Mouse (Mus musculus) kidney, adult 8-10 months (tissue): ENCODE measurements around the gene Ythdf1.

Experiments
- DNase-seq, 2 experiments: peaks; one replicate each; pipeline ENCODE4 v3.0.0; 2022

Gene Ythdf1

DNA sequence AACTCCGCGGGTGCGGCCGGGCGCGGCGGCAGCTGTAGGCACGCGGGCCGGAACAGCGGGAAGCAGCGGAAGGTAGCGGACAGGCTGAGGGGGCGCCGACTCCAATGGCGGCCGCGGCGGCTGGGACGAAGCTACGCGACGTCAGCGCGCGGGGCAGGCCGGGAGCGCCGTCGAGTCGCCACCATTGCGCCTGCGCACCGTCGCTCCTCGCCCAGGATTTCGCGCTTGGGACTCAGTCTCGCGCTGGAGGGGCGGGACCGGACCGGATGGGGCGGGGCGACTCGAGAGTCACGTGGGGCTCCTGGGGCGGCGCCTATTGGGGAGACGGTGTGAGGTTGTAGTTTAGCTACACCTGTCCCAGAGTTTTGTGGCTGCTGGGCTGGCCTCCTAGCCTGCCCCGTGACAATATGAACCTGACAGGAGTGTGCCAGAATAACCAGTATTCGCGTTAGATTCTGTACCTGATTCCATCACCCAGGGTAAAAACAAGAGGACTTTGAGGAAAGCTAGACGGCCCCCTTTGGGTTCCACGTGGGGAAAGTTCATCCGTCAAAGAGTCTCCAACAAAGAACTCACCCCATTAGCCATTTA, at the start of gene Ythdf1:
Gene Ythdf1 (minus strand): TSS at position 140 of the 591 bp plus-strand sequence.
- peak; percentile 97 to 98 for DNase-seq

DNA sequence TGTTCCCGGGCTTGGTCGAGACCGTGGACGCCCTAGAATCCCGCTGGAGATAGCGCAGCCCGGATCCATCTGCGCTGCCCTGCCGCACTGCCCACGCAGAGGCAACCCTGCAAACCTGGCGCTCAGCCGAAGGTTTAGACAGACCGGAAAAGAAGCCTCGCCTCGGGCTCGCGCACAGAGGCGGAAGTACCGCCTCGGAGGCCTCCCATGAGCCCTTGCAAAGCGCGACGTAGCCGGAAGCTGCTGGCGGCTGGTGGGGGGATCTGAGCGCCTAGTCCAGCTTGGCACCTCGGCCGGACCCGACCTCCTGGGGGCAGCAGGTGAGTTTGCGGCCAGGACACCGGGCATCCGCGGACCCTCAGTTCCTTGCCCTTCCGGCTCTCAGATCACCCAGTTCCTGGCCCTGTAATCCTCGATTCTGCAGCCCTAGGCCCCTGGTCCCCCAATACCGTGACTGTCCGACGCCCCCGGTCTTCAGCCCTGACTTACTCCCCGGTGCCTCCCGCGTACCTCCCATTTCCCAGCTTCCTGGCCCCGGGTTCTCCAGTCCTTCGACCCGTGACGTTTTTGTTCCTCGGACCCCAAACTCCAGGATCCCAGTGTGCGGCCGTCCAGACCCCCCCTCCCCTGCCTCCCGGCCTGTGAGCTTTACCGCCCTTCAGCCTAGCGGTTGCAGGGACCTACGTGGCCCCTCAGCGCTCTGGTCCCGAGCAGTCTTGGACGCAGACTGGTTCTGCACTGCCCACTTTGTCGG, 46.4 kb upstream of the Ythdf1 start, which contains the start of gene Arfgap1:
Gene Arfgap1 (plus strand): TSS at position 216 of the 754 bp plus-strand sequence.
- peak; percentile 89 to 92 for DNase-seq

DNA sequence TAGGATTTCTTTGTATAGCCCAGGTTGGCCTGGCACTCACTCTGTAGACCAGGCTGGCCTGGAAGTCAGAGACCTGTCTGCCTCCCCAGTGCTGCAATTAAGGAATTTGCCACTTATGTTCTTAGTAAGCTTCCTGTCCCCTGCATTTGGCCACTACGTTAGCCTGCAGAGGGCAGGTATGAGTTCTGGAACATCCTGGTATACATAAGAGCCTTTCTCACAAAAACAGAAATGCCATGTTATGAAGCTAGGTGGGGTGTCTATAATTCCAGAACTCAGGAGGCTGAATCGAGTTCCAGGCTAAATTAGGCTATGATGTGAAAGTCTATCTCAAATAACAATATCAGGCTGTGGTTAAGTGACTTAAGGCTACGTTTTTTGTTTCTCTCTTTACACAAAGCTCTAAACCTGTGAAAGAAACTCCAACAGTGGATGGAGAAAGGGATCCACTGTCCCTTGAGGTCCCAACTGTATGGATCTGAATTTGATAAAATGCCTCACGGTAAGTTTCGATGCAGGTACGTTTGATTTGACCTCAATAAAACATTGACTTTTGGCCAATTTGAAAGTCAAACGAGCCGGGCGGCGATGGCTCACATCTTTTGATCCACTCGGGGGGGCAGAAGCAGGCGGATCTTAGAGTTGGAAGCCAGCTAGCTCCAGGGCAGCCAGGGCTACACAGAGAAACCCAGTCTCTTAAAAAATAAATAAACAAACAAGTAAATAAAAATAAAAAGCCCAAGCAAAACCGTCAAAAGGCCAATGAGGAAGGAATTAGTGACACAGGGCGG, 45.5 kb upstream of the Ythdf1 start:
- DNase-seq, result peak in 1 of 2 experiments; percentile 21

DNA sequence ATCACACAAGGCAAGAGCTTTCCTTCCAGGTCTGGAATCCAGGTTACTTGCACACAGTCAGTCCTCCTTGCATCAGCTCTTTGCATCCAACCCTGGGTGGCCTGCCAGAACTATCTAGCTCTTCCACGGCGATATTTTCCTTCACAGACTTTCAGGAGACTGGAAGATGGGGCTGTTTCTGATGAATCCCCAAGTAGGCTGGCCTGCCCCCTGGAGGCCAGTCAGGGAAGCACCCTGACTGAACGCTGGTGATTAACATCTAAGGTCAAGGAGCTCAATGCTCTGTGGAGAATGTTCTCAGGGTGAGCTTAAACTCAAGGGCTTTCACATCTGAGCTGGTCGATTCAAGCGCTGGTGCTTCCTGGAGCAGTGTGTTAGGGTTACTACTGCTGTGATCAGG, 43.2 kb upstream of the Ythdf1 start:
- DNase-seq, result peak; percentile 49 to 80

DNA sequence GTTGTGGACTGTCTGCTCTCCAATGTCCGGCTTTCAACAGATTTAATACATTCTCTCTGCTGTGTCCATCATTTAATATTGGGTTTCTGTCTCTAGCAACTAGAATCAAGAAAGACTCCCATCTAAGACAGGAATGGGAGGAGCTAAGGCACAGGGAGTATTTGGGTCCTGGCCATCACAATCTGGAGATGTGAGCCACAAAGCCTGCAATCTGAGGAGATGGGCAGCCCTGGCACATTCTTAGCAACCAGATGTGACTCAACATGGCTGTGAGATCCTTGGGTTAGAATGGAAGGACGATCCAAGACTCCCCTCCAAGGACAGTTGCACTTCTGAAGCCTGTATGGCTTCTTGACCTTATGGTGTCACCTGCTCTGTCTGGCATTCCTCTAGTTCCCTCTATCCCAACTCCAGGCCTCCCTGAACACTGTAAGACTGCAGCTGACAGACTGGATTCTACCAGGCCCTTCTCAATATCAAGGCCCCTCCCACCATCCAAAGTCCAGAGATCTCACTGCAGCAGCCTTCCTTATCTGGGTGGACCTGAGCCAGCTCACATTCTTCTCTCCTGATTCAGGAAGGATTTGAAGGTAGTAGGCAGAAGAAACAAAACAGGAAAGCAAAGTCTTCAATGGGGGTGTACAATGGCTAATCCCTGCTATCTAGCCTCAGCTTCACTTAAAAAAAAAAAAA, 42.0 kb upstream of the Ythdf1 start:
- peak; percentile 36 to 38 for DNase-seq

DNA sequence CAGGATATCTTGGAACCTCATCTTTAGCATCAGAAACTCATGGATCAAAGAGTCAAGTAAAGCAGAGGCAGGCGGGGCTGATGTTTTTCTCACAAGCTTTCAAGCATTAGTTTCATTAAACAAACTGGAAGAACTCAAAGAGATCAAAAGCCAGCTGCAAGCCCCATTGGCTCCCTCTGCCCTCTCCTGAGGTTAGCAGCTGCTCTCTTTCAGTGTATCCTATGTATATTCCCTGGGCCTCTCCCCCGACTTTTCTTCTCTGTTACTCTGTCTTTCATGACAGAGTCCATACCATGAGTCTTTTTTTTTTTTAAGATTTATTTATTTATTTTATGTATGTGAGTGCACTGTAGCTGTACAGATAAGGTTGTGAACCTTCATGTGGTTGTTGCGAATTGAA, 39.4 kb upstream of the Ythdf1 start:
- no peak for DNase-seq

DNA sequence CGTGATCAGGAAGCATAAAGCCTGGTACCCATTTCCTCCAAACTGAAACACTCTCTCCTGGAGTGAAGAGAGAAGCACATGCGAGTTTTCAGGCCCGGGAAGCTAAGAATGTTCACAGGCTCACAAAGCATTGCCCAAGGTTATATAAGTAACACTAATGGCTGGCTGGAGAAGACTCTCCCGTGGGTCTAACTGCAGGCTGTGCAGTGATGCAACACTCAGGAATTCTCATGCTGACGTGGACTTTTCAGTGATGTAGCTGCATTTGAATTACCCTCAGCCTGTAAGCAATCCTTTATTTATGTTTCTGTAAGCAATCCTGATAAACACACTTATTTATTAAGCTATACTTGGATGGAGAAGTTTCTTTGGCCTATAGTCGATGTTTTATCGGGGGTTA, 38.9 kb upstream of the Ythdf1 start:
- no peak for DNase-seq

DNA sequence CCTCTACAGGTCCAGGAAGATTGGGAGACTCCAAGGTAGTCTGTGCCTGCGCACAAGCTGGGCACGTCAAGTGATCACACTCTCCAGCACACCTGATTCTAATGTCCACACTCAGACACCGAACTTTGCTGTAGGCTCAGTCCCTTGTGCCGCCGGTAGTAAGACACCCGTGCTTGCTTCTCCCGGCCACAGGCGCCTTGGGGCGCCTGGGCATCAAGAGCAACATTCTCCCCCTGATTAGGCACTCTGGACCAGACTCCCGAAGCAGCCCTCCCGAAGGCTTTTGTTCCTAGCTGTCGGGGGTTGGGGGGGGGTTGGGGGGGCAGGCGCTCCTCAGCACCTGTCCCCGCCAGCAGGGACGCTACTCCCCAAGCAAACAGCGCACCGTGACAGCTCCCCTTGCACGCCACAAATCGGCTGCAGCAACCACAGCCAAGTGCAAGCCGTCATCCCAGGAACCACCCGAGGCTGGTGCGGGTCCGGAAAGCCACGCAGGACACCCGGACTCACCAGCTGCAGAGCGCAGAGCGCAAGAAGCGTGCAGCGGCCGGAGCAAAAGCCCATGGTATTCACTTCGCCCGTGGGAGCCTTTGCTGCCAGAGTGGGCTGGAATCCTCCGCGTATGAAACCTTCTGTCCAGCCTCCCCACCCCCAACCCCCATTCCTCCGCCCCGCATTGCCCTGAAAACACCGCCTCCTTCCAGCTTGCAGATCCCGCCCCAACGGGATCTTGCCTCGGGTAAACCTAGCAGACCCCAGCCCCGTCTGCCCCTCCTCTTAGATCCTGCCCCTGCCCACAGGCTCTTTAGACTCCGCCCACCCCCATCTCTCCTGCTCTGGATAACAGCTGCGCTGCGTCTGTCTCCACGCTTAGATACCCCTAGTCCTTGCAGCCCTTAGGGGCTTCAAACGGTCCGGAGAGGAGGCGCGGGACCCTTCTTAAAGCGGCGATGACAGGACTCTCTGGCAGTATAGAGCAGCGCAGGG, 33.6 kb upstream of the Ythdf1 start, which contains the start of gene Nkain4:
Gene Nkain4 (minus strand): TSS at position 639 of the 987 bp plus-strand sequence.
- no peak for DNase-seq

DNA sequence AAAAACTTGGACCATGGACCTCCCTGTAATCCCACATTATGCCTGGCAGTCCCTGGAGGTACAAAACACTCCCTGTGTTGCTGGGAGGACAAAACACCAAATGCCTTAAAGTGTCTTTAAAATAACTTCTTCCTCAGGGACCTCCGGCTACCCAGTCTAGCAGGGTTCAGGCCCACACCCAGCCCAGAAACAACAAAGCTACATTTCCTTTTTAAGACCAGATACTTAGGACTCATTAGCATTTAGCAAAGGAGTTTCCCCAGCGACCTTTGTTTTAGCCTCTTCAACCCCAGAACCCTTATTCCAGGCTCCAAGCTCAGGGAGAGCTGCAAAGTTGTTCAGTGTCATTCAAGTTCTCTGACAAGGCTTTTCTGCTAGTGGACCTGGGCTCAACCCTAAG, 32.9 kb upstream of the Ythdf1 start:
- DNase-seq, result no peak

DNA sequence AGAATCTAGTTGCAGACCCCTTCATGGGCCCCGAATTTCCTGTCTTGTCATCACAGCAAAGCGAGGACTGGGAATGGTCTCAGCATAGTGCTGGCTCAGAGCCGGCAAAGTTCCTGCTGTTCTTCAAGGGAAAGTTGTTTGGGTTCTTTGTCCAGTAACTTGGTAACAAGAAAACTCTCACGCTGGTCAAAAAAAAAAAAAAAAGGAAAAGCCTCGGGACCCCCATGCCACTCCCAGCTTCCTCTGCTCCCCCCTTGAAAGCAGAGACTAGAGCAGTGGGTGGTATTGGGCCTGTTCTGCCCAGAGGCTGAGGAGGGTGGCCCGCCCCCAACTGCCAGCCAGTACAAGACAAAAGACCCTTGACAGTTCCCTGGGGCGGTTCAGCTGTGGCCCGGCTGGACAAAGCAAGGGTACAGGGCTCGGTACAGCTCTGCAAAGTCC, 32.0 kb upstream of the Ythdf1 start:
- no peak for DNase-seq

DNA sequence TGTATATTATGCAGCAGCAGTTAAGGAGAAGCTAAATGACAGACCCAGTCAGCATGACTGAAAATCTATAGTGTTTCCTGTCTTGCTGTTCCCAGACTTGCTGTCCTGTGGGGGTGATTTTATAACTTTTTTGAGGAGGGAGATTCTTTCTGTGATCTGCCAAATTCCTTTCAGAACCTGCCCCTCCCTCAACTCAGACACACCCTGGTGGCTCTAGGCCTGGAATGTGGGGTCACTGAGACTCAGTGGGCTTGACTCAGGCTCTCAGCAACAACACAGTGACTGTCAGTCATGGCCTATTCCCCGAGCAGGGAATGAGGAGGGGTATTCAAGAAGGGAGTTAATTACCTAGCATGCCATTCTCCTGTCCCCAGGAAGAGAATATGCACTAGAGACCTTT, 29.2 kb upstream of the Ythdf1 start:
- no peak for DNase-seq

DNA sequence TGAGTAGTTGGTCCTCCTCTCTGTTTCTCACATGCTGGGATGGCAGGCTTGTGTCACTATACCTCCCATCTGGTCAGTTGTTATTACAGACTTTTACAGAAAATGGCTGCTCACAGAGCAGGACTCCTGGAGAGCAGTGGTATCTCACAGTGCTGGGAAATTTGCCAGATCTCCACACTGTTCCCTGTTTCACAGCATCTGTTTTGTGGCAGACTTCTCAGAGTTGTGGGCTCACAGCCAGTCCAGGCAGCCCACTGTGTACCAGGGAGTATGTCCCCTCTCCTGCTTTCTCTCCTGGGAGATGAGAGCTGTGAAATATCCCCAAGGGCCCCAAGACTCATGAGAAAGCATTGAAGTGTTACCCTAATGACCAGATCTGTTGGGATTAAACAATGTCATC, 21.1 kb upstream of the Ythdf1 start:
- DNase-seq, result no peak

DNA sequence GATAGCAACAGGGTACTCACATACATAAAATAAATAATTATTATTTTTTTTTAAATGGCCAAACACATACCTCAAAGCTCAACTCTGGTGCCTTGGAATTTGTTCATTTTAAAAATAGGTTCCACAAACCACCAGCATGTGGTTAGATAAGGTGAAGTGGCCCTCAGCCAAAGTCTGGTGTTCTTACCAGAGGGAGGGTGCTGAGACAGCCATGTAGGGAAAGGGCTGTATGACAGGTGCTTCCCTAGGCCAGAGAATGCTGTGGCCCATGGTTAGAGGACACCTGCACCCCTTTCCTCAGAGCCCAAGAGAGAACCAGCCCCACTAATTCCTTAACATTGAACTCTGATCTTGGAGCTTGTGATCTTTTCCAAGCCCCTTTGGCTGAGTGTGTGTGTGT, 19.4 kb upstream of the Ythdf1 start:
- no peak for DNase-seq

DNA sequence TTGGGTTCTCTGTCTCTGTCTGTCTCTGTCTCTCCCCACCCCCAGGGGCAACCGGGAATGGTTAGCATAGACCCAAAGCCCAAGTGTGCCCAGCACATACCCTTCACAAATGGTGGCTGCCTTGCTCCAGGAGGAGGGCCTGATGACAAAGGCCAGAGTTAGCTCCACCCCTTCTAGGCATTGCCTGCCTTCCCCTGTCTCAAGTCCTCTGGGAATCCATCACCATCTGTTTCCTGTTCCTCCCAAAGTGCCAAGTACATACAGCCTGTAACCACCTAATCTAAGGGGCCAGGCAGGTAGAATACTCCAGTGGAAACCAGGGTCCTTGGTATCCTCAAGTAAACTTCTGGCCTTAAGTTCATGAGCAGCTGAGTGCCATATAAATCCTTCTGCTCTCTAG, 11.7 kb upstream of the Ythdf1 start:
- no peak for DNase-seq

DNA sequence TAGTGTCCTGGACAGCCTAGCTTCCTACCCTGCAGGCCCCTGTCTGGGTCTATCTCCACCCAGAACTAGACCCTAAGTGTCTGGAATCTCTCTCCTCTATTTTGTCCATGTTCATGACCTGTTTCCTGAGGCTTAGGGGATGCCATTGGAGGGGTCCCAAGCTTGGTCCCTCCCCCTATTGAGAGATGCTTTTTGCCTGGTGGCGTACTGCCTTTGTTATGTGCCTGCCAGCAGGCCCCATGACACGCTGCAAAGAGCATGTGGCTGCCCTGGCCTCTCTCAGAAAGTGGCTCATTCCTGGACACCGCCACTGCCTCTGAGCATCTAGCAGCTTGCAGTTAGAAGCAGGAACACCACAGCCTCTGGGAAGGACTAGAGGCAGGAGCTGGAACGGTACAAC, 8.0 kb upstream of the Ythdf1 start, which contains the start of gene Birc7:
Gene Birc7 (plus strand): TSS at position 301 of the 400 bp plus-strand sequence.
- DNase-seq, result no peak

DNA sequence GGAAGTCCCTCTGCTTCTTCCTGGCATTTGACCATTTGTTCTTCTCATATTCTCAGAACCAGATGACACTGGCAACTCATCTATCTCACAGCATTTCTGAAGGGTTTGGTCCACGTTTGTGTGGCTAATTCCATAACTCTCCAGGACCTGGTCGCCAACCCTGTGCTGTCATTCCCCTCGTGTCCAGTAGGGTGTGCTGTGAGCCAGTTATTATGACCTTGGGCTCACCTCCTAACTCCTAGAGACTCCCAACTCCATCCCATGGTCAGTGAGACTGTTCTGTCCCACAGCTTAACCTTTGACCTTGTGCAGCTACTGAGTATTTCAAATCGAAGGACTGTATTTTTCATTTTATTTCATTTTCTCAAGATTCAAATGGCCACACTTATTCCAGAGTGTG, 4.4 kb upstream of the Ythdf1 start:
- peak; percentile 53 to 83 for DNase-seq

DNA sequence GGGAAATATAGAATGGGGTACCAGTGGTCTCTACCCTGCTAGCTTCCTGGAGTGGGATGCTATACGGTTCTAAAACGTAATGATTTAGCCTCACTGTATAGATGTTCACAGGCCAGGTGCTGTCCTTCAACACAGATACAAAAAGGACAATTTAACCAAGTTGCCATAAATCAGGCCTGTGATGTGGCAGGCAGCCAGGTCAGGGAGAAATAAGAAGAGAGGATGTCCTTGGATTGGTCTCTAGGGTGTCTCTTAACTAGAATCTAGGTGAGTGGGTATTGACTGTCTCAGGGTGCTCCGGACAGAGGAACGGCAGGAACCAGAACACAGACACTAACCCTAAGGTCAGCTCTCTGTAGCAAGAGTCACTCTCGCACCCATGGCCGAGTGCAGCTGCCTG, 2.0 kb upstream of the Ythdf1 start:
- no peak for DNase-seq

DNA sequence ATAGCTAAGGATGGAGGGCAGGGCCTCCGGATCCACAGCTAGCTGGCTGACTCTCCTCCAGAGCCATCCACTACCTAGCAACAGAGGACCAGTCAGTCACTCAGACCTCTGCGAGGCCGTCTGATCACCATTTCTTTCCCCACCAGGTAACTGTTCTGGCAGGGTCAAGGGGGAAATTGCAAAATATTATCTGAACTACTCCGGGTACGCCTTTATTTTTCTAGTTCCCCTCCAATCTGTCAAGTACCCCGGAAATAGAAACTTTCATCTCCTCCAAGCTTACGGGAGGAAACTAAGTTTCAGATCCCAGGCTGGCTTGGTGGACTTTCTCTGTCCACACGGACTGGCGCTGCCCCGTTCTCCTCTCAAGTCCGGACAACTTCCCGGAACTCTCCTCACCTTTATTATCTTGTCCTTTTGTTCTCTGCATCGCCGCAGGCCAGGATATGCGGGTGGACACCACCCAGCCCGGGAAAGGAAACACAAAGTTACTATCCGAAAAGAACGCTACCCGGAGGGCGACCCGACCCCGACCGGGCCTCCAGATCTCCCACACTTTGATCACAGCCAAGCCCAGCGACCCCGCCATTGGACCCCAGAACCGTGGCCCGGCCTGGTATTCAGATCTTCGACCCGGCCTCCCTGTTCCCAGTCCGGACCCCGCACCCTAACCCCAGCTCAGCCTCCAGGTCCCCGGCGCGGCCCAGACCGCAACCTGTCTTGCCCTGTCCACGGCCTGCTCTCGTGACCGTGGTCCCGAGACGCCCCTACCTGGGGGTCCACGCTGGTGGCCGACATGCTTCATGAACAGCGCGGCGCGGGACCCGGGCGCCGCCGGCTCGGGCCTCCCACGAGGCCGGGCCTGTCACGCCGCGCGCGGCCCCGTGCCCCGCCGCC, 588 bp downstream of the Ythdf1 start:
- DNase-seq, result peak; percentile 20 to 25

DNA sequence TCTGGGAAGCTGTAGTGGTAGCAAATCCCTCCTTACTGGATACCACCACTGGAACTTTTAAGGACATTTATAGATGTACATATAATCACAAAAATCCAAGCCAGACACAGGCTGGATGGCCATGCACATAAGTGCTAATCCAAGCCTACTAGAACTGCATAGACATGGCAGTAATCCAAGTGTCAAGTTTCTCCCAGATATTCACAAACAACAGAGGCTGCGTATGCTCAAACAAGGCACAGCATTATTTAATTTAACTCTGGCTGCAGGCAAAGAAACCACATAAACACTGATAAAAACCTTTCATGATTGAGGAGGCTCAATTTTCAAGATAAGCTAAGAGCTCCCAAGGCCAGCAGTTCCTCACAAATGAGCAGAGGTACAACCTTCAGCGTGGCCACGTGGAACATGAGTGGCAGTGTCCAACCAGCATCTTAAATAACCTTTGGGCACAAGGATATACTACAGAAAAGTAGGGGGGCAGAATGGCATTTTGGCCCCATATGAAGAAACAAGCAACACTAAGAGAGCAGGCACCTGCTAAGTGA, 4.8 kb downstream of the Ythdf1 start:
- DNase-seq, result no peak

DNA sequence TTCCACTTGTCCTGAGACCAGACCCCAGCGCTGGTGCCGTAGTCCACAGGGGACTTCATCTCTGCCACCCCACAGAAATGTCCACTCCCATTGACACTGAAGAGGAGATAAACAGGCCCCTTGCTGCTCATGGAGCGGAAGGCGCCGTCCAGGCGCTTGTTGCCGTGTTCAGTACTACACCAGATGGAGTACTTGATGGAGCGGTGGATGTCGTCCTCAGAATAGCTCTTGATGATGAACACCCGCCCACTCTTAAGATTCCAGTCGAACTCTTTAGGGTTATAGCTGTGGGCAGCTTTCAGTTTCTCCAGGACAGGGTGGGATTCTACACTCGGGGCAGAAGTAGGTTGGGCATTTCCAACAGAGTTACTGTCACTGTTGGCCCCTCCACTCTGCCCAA, 9.8 kb downstream of the Ythdf1 start:
- DNase-seq, result no peak
